Mouse (Mus musculus) forebrain, embryonic 11.5 days (tissue): ENCODE data around the gene Ppip5k1. TPM values are rescaled to one million over a fixed set of nuclear protein-coding genes. Genes with fewer than 3 reads are reported as not detected.
"Not testable (repeated sequence)": the region's sequence is repeated elsewhere in the genome, so short reads cannot be mapped to it uniquely, and the experiment has no call there.

ENCODE experiments used
- ATAC-seq: fragments of 200-750 bp; cut with Nextera tagmentation; replicated peaks from 2 replicates; pipeline ENCODE4 v1.8.0; 2017; ENCODE audit warnings: moderate TSS enrichment; ENCODE audit not compliant: low FRiP score
- DNase-seq: peaks from one replicate; pipeline ENCODE4 v3.0.0-alpha.2; 2017; ENCODE audit warnings: low spot score
- H3K27ac ChIP-seq: fragments of 300-500 bp; sonication (generic); 2 replicates; pipeline ENCODE4 v1.5.1; 2014; ENCODE audit warnings: low read depth, low read length
- H3K27me3 ChIP-seq: fragments of 300-500 bp; sonication (generic); 2 replicates; pipeline ENCODE4 v1.6.1; 2014; ENCODE audit warnings: mild to moderate bottlenecking, low read length, mixed read lengths; ENCODE audit not compliant: control insufficient read depth, insufficient read depth
- H3K36me3 ChIP-seq: fragments of 300-500 bp; sonication (generic); 2 replicates; pipeline ENCODE4 v1.6.1; 2014; ENCODE audit warnings: mild to moderate bottlenecking, low read length, moderate library complexity, mixed read lengths; ENCODE audit not compliant: control insufficient read depth, insufficient read depth
- H3K4me1 ChIP-seq: fragments of 300-500 bp; sonication (generic); replicated peaks from 2 replicates; pipeline ENCODE4 v1.6.1; 2014; ENCODE audit warnings: low read length, mixed read lengths; ENCODE audit not compliant: control insufficient read depth, insufficient read depth
- H3K4me2 ChIP-seq: fragments of 300-500 bp; sonication (generic); 2 replicates; pipeline ENCODE4 v1.6.1; 2014; ENCODE audit warnings: low read depth, mild to moderate bottlenecking, low read length, moderate library complexity, mixed read lengths; ENCODE audit not compliant: severe bottlenecking
- H3K4me3 ChIP-seq: fragments of 300-500 bp; sonication (generic); 2 replicates; pipeline ENCODE4 v1.5.1; 2014; ENCODE audit warnings: low read depth, low read length
- H3K9ac ChIP-seq: fragments of 300-500 bp; sonication (generic); 2 replicates; pipeline ENCODE4 v1.6.1; 2014; ENCODE audit warnings: low read length
- H3K9me3 ChIP-seq: fragments of 300-500 bp; sonication (generic); 2 replicates; pipeline ENCODE4 v1.6.1; 2016; ENCODE audit warnings: low read length, mixed read lengths; ENCODE audit not compliant: control insufficient read depth
- WGBS: fragments of 180-500 bp; shearing (Covaris S2); extraction: QIAGEN DNeasy Blood & Tissue Kit; methylation state at CpG from one replicate; pipeline ENCODE4 v1.1.7; 2014; 5-methylcytosine and 5-hydroxymethylcytosine counted together
- polyA plus RNA-seq: library from polyadenylated mRNA; unstranded; fragments of >200 nt; fragmentation: Nextera tagmentation; extraction: Ambion mirVana; gene quantifications from 2 replicates; pipeline ENCODE4 v1.2.1, GENCODE M21; 2014

The Ppip5k1 gene
- 10.7 and 11.7 TPM in 2 replicates for polyA plus RNA-seq

GRCm38 (mm10) chr2:121354820-121355592, at the start of gene Ppip5k1:
Gene Ppip5k1, minus strand, starts transcription at chr2:121355396.
- Histone ChIP-seq H3K9me3 (no peaks in the 10 kb centered on the region), H3K27ac (peak within 1 kb of the TSS; percentile 25; the same call in 1 of the 2 replicates), H3K4me2 (peak within 1 kb of the TSS; percentile 86), H3K36me3 (no peaks in the 10 kb centered on the region), H3K4me3 (peak within 1 kb of the TSS; percentile 73), H3K9ac (peak within 1 kb of the TSS; percentile 88), H3K4me1 (peaks cover 10% of the 10 kb centered on the region; the same call in 1 of the 2 replicates), H3K27me3 (peaks cover 6% of the 10 kb centered on the region; the same call in 1 of the 2 replicates)
- under 1% methylated on average over 55 of the region's 58 CpGs for WGBS
- ATAC-seq (peak; percentile 97), DNase-seq (peak; percentile 99)

GRCm38 (mm10) chr2:121403296-121403695, 48.1 kb upstream of the Ppip5k1 start:
- Histone ChIP-seq H3K9me3 (no peaks in the 10 kb centered on the region), H3K27me3 (no peaks in the 10 kb centered on the region), H3K9ac (no peak overlapping the region), H3K4me2 (no peak overlapping the region), H3K4me3 (no peak overlapping the region), H3K36me3 (no peaks in the 10 kb centered on the region), H3K4me1 (no peaks in the 10 kb centered on the region), H3K27ac (no peak overlapping the region)
- no peak for ATAC-seq
- DNase-seq, result no peak

- H3K27ac ChIP-seq, result no peak overlapping the region
- no peaks in the 10 kb centered on the region for H3K4me1 ChIP-seq
- 17% methylated on average over 8 of the region's 8 CpGs for WGBS
- no peaks in the 10 kb centered on the region for H3K36me3 ChIP-seq
- no peaks in the 10 kb centered on the region for H3K27me3 ChIP-seq
- DNase-seq (peak; percentile 87), ATAC-seq (no peak)
- H3K9me3 ChIP-seq, result no peaks in the 10 kb centered on the region
- no peak overlapping the region for H3K4me3 ChIP-seq
- no peak overlapping the region for H3K4me2 ChIP-seq
- H3K9ac ChIP-seq, result no peak overlapping the region
Measured at GRCm38 (mm10) chr2:121396624-121397023, 41.4 kb upstream of the Ppip5k1 start.

GRCm38 (mm10) chr2:121386961-121387575, 31.9 kb upstream of the Ppip5k1 start, which contains the start of gene Strc:
Gene Strc, minus strand, starts transcription at chr2:121387168.
- H3K9ac ChIP-seq, H3K9me3 ChIP-seq, H3K4me2 ChIP-seq, ATAC-seq, DNase-seq, H3K36me3 ChIP-seq, H3K4me1 ChIP-seq, H3K4me3 ChIP-seq, H3K27ac ChIP-seq, H3K27me3 ChIP-seq: not testable (repeated sequence)
- 94% methylated on average over 15 of the region's 17 CpGs for WGBS

- DNase-seq (no peak), ATAC-seq (no peak)
- no peak overlapping the region for H3K27ac ChIP-seq
- H3K4me2 ChIP-seq, result no peak overlapping the region
- H3K9me3 ChIP-seq, result no peaks in the 10 kb centered on the region
- H3K27me3 ChIP-seq, result no peaks in the 10 kb centered on the region
- WGBS, result 67% methylated on average over 2 of the region's 2 CpGs
- H3K4me3 ChIP-seq, result no peak overlapping the region
- H3K4me1 ChIP-seq, result no peaks in the 10 kb centered on the region
- no peak overlapping the region for H3K9ac ChIP-seq
- H3K36me3 ChIP-seq, result no peaks in the 10 kb centered on the region
Measured at GRCm38 (mm10) chr2:121374766-121375165, 19.6 kb upstream of the Ppip5k1 start.

- no peaks in the 10 kb centered on the region for H3K9me3 ChIP-seq
- no peaks in the 10 kb centered on the region for H3K4me1 ChIP-seq
- no peak for ATAC-seq
- DNase-seq, result no peak
- H3K27ac ChIP-seq, result no peak overlapping the region
- no peaks in the 10 kb centered on the region for H3K36me3 ChIP-seq
- no peak overlapping the region for H3K4me2 ChIP-seq
- no peak overlapping the region for H3K9ac ChIP-seq
- no peak overlapping the region for H3K4me3 ChIP-seq
- no peaks in the 10 kb centered on the region for H3K27me3 ChIP-seq
- 81% methylated on average over 3 of the region's 3 CpGs for WGBS
Measured at GRCm38 (mm10) chr2:121372266-121372665, 17.1 kb upstream of the Ppip5k1 start.

GRCm38 (mm10) chr2:121370921-121371320, 15.7 kb upstream of the Ppip5k1 start:
- ATAC-seq (no peak), DNase-seq (no peak)
- H3K9ac ChIP-seq, result no peak overlapping the region
- no peaks in the 10 kb centered on the region for H3K4me1 ChIP-seq
- H3K4me3 ChIP-seq, result no peak overlapping the region
- no peak overlapping the region for H3K4me2 ChIP-seq
- 87% methylated on average over 5 of the region's 5 CpGs for WGBS
- no peaks in the 10 kb centered on the region for H3K36me3 ChIP-seq
- no peaks in the 10 kb centered on the region for H3K27me3 ChIP-seq
- no peaks in the 10 kb centered on the region for H3K9me3 ChIP-seq
- H3K27ac ChIP-seq, result no peak overlapping the region

- Histone ChIP-seq H3K9me3 (no peaks in the 10 kb centered on the region), H3K36me3 (no peaks in the 10 kb centered on the region), H3K4me1 (no peaks in the 10 kb centered on the region), H3K4me2 (no peak overlapping the region), H3K27ac (no peak overlapping the region), H3K27me3 (no peaks in the 10 kb centered on the region), H3K4me3 (no peak overlapping the region), H3K9ac (no peak overlapping the region)
- 90% methylated on average over 2 of the region's 2 CpGs for WGBS
- ATAC-seq, result no peak
- DNase-seq, result no peak
Measured at GRCm38 (mm10) chr2:121368831-121369230, 13.6 kb upstream of the Ppip5k1 start.
